Mouse (Mus musculus): ENCODE data around the gene Gucy2g.
"Not testable (repeated sequence)": the region's sequence is repeated elsewhere in the genome, so short reads cannot be mapped to it uniquely, and the experiment has no call there.

The Gucy2g gene

GRCm38 (mm10) chr19:55159826-55160225 lies 81.2 kb downstream of the Gucy2g start:
- no peak for DNase-seq

- no peak for DNase-seq
Measured at GRCm38 (mm10) chr19:55158606-55159005, 82.4 kb downstream of the Gucy2g start.

- no peak for DNase-seq
Measured at GRCm38 (mm10) chr19:55157029-55157428, 84.0 kb downstream of the Gucy2g start.

GRCm38 (mm10) chr19:55152983-55153382 lies 88.1 kb downstream of the Gucy2g start:
- DNase-seq, result no peak

GRCm38 (mm10) chr19:55152274-55152673 lies 88.8 kb downstream of the Gucy2g start:
- DNase-seq, result not testable (repeated sequence)

GRCm38 (mm10) chr19:55149646-55150045 lies 91.4 kb downstream of the Gucy2g start:
- DNase-seq, result no peak

GRCm38 (mm10) chr19:55148109-55148508 lies 92.9 kb downstream of the Gucy2g start:
- no peak for DNase-seq
